Mouse (Mus musculus): ENCODE results near the gene Ehbp1. TPM values are rescaled to one million over a fixed set of nuclear protein-coding genes. Genes with fewer than 3 reads are reported as not detected.

The Ehbp1 gene
- polyA plus RNA-seq, 1 experiment = 38.7 TPM

DNA sequence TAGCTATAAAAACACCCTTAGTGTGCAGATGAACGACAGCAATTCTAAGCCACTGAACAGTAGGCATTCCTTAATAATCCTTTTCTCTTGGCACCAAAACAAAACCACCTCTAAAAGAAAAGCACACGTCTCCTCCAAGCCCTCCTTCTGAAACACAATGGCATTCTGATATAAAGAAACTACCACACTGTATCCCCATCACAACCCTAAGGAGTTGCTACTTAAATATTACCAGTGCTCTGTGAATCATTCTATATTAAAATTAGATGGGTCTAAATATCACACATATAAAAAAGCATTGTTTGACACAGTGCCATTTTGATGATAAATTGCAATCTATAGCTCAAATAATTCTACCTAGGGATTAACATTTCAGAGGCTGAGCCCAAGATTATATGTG, 135.9 kb downstream of the Ehbp1 start:
- no peaks in the 10 kb centered on the region for H3K4me1 ChIP-seq (ENCODE audit: control insufficient read depth, insufficient read depth, low read length)
- no peak overlapping the region for H3K27ac ChIP-seq (ENCODE audit: insufficient read depth, low read length)
- H3K4me3 ChIP-seq (ENCODE audit: insufficient read depth, low read length) = no peak overlapping the region
- TF ChIP-seq POLR2A (IDR thresholded peaks at IDR 0.05; ENCODE audit: low read depth, low read length) (no peak), CTCF (IDR thresholded peaks at IDR 0.05; ENCODE audit: borderline replicate concordance, insufficient read depth, low read length) (no peak)

DNA sequence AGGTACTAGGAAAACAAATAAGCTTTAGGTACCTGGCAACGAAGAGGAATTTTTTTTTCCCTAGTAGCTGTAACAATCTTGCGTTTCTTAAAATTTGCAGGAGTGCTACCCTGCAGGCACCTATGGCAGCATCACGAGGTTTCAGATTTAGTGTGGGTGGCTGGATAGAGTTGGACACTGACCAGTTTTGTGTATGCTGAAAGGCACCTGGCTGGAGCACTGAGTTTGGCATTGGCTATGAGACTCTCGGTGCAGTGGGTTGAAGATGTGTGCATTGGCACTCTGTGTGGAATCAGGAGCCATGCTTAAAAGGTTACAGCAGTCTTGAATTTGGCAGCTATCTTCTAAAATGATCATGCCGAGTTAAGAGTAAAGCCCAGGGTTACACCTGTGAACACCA, 138.7 kb downstream of the Ehbp1 start:
- no peak for TF ChIP-seq CTCF (IDR thresholded peaks at IDR 0.05; ENCODE audit: borderline replicate concordance, insufficient read depth, low read length)
- no peak for TF ChIP-seq POLR2A (IDR thresholded peaks at IDR 0.05; ENCODE audit: low read depth, low read length)
- Histone ChIP-seq H3K27ac (ENCODE audit: insufficient read depth, low read length) (no peak overlapping the region), H3K4me3 (ENCODE audit: insufficient read depth, low read length) (no peak overlapping the region), H3K4me1 (ENCODE audit: control insufficient read depth, insufficient read depth, low read length) (no peaks in the 10 kb centered on the region; the same call in 1 of the 2 replicates)

- no peak for TF ChIP-seq POLR2A (IDR thresholded peaks at IDR 0.05; ENCODE audit: low read depth, low read length)
- no peak for TF ChIP-seq CTCF (IDR thresholded peaks at IDR 0.05; ENCODE audit: borderline replicate concordance, insufficient read depth, low read length)
- no peak overlapping the region for H3K27ac ChIP-seq (ENCODE audit: insufficient read depth, low read length)
Measured at GRCm38 (mm10) chr11:22201125-22201524, 141.0 kb downstream of the Ehbp1 start.

DNA sequence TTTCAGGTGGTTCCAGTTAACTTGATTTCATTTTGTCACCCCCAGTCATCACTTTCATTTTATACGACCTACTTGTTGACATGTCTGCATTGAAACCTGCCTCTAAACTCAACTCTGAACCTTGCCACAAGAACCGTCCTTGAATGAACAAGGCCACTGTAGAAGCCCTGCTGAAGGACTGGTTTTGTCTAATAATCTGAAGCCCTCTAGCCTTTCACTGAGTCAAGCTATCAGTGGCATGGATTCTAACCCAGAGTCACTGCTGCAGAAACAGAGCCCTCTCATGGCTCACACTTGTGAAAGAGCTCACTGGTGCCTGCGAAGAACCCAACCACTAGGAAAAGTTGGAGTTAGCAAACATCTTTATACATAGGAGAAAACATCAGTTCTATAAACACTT, 142.2 kb downstream of the Ehbp1 start:
- TF ChIP-seq CTCF (IDR thresholded peaks at IDR 0.05; ENCODE audit: borderline replicate concordance, insufficient read depth, low read length) (no peak), POLR2A (IDR thresholded peaks at IDR 0.05; ENCODE audit: low read depth, low read length) (no peak)
- Histone ChIP-seq H3K27ac (ENCODE audit: insufficient read depth, low read length) (no peak overlapping the region), H3K4me1 (ENCODE audit: control insufficient read depth, insufficient read depth, low read length) (no peaks in the 10 kb centered on the region; the same call in 1 of the 2 replicates), H3K4me3 (ENCODE audit: insufficient read depth, low read length) (no peak overlapping the region)

More at GRCm38 (mm10) chr11:22201125-22201524, 141.0 kb downstream of the Ehbp1 start:
- H3K4me3 ChIP-seq (ENCODE audit: insufficient read depth, low read length) = no peak overlapping the region
- no peaks in the 10 kb centered on the region; the same call in 1 of the 2 replicates for H3K4me1 ChIP-seq (ENCODE audit: control insufficient read depth, insufficient read depth, low read length)

DNA sequence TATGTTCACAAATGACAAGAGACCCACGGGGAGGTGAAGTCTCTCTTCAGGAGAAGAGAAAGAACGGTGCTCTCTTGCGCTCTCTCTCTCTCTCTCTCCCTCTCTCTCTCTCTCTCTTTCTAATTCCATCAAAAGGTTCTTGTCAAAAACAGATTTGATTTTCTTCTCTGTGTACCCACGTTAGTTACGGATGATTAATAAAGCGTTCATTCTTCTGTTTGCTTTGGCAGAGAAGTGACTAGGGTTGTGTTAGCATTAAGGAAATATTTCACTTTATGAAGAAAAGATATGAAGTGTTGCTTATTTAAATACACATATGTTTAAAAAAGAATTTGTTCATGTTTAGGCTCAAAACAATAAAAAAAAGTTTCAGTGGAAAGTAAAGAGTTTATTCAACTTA, 143.7 kb downstream of the Ehbp1 start:
- H3K4me3 ChIP-seq (ENCODE audit: insufficient read depth, low read length) = no peak overlapping the region
- no peak overlapping the region for H3K27ac ChIP-seq (ENCODE audit: insufficient read depth, low read length)
- TF ChIP-seq POLR2A (IDR thresholded peaks at IDR 0.05; ENCODE audit: low read depth, low read length) (no peak), CTCF (IDR thresholded peaks at IDR 0.05; ENCODE audit: borderline replicate concordance, insufficient read depth, low read length) (no peak)
- no peaks in the 10 kb centered on the region; the same call in 1 of the 2 replicates for H3K4me1 ChIP-seq (ENCODE audit: control insufficient read depth, insufficient read depth, low read length)

DNA sequence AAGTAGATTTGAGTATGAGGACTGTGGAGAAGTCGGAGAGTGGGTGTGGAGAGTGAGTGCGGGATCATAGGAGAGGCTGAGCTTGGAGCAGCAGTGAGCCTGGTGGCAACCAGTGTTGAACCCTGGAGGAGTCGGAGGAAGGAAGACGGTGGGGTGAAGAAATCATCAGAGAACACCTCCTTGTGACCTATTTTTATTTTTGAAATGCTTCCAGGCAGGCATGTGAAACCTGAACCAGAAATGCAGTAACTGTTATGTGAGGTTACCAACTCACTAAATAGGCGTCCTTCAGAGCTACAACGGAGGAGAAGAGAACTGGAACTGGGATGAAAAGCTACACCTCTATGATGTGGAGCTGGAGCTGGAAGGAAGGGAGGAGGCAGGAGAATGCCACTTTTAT, 144.2 kb downstream of the Ehbp1 start:
- no peak overlapping the region for H3K27ac ChIP-seq (ENCODE audit: insufficient read depth, low read length)
- no peak overlapping the region for H3K4me3 ChIP-seq (ENCODE audit: insufficient read depth, low read length)
- H3K4me1 ChIP-seq (ENCODE audit: control insufficient read depth, insufficient read depth, low read length) = no peaks in the 10 kb centered on the region; the same call in 1 of the 2 replicates
- TF ChIP-seq POLR2A (IDR thresholded peaks at IDR 0.05; ENCODE audit: low read depth, low read length) (no peak), CTCF (IDR thresholded peaks at IDR 0.05; ENCODE audit: borderline replicate concordance, insufficient read depth, low read length) (no peak)

GRCm38 (mm10) chr11:22196776-22197175, 145.3 kb downstream of the Ehbp1 start:
- H3K4me3 ChIP-seq (ENCODE audit: insufficient read depth, low read length) = no peak overlapping the region
- TF ChIP-seq POLR2A (IDR thresholded peaks at IDR 0.05; ENCODE audit: low read depth, low read length) = no peak
- TF ChIP-seq CTCF (IDR thresholded peaks at IDR 0.05; ENCODE audit: borderline replicate concordance, insufficient read depth, low read length) = no peak
- no peaks in the 10 kb centered on the region; the same call in 1 of the 2 replicates for H3K4me1 ChIP-seq (ENCODE audit: control insufficient read depth, insufficient read depth, low read length)
- no peak overlapping the region for H3K27ac ChIP-seq (ENCODE audit: insufficient read depth, low read length)

- no peaks in the 10 kb centered on the region for H3K4me1 ChIP-seq (ENCODE audit: control insufficient read depth, insufficient read depth, low read length)
- H3K4me3 ChIP-seq (ENCODE audit: insufficient read depth, low read length) = no peak overlapping the region
- no peak overlapping the region for H3K27ac ChIP-seq (ENCODE audit: insufficient read depth, low read length)
- TF ChIP-seq POLR2A (IDR thresholded peaks at IDR 0.05; ENCODE audit: low read depth, low read length) = no peak
- TF ChIP-seq CTCF (IDR thresholded peaks at IDR 0.05; ENCODE audit: borderline replicate concordance, insufficient read depth, low read length) = no peak
Measured at GRCm38 (mm10) chr11:22194607-22195006, 147.5 kb downstream of the Ehbp1 start.

DNA sequence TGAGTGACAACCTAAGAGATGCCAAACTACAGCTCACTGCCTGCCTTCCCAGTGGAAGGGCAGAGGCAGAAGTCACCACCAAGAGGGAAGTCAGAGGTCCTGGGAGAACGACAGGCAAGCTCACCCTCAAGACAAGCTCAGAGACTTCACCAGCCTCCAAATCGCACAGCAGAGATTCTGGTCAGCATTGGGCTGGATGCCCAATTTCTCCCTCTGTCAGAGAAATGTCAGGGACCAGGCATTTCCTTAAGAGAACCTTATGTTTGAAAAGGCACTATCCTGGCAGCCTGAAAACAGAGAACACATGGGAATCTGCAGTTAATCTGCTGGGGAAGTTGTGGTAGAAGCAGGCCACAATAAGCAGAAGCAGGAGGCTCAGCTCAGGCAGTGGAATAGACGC, 151.5 kb downstream of the Ehbp1 start:
- no peak overlapping the region for H3K27ac ChIP-seq (ENCODE audit: insufficient read depth, low read length)
- H3K4me1 ChIP-seq (ENCODE audit: control insufficient read depth, insufficient read depth, low read length) = peaks cover 2% of the 10 kb centered on the region
- TF ChIP-seq CTCF (IDR thresholded peaks at IDR 0.05; ENCODE audit: borderline replicate concordance, insufficient read depth, low read length) (no peak), POLR2A (IDR thresholded peaks at IDR 0.05; ENCODE audit: low read depth, low read length) (no peak)
- no peak overlapping the region for H3K4me3 ChIP-seq (ENCODE audit: insufficient read depth, low read length)

GRCm38 (mm10) chr11:22189970-22190369, 152.1 kb downstream of the Ehbp1 start:
- Histone ChIP-seq H3K4me1 (ENCODE audit: control insufficient read depth, insufficient read depth, low read length) (peaks cover 2% of the 10 kb centered on the region), H3K27ac (ENCODE audit: insufficient read depth, low read length) (no peak overlapping the region), H3K4me3 (ENCODE audit: insufficient read depth, low read length) (no peak overlapping the region)
- TF ChIP-seq POLR2A (IDR thresholded peaks at IDR 0.05; ENCODE audit: low read depth, low read length) (no peak), CTCF (IDR thresholded peaks at IDR 0.05; ENCODE audit: borderline replicate concordance, insufficient read depth, low read length) (no peak)
